Mouse (Mus musculus) ES-E14 (cell line): ENCODE measurements around the gene Itgb5.

Experiments used
- CHD2 ChIP-seq: IDR thresholded peaks from 2 replicates; pipeline ENCODE4 v1.6.1; 2014; ENCODE audit warnings: mild to moderate bottlenecking, low read depth, low read length, inconsistent platforms
- HCFC1 ChIP-seq: IDR thresholded peaks from 2 replicates; pipeline ENCODE4 v1.6.1; 2012; ENCODE audit warnings: low read length, inconsistent platforms, borderline replicate concordance; ENCODE audit not compliant: insufficient read depth

DNA sequence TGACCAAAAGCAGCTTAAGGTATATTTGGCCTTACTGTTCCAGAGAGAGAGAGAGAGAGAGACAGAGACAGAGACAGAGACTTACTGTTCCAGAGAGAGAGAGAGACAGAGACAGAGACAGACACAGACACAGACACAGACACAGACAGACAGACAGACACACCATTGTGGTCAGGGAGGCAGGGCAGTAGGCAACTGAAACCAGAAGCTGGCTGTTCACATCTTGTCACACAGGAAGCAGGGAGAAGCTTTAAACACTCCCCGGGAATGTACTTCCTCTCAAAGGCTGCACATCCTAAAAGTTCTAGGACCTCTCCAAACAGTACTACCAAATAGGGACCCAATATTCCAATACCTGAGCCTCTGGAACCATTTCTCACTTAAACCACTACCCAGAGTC lies 65.0 kb downstream of the Itgb5 start:
- no peak for TF ChIP-seq HCFC1
- TF ChIP-seq CHD2: no peak
